Mouse (Mus musculus) gastrocnemius, postnatal 10 days (tissue): Measurements from ENCODE around the gene 4930558K02Rik. TPM values are rescaled to one million over a fixed set of nuclear protein-coding genes. Genes with fewer than 3 reads are reported as not detected.

ENCODE experiments used
- DNase-seq: peaks from one replicate; pipeline ENCODE4 v3.0.0; 2021; ENCODE audit warnings: mixed read lengths
- total RNA-seq, 2 experiments: library from RNA; stranded (reverse); gene quantifications; 2 replicates each; pipeline ENCODE4 v1.2.3; 2021

Gene 4930558K02Rik
- total RNA-seq, 2 experiments from 2014 or later = not detected

GRCm38 (mm10) chr1:161951009-161951779 lies 28.2 kb downstream of the 4930558K02Rik start:
- DNase-seq = no peak

- no peak for DNase-seq
These were observed 37.4 kb downstream of the 4930558K02Rik start for GRCm38 (mm10) chr1:161942082-161942481.

GRCm38 (mm10) chr1:161932286-161932685 lies 47.1 kb downstream of the 4930558K02Rik start:
- no peak for DNase-seq

- no peak for DNase-seq
These were observed 47.6 kb downstream of the 4930558K02Rik start for GRCm38 (mm10) chr1:161931817-161932216.

GRCm38 (mm10) chr1:161931313-161931712 lies 48.1 kb downstream of the 4930558K02Rik start:
- no peak for DNase-seq

- no peak for DNase-seq
These were observed 51.5 kb downstream of the 4930558K02Rik start for GRCm38 (mm10) chr1:161927976-161928375.

- DNase-seq = no peak
These were observed 54.1 kb downstream of the 4930558K02Rik start for GRCm38 (mm10) chr1:161925281-161925805.

GRCm38 (mm10) chr1:161924321-161924720 lies 55.1 kb downstream of the 4930558K02Rik start:
- DNase-seq = no peak

GRCm38 (mm10) chr1:161921928-161922327 lies 57.5 kb downstream of the 4930558K02Rik start:
- DNase-seq = no peak

- DNase-seq = no peak
These were observed 58.7 kb downstream of the 4930558K02Rik start for GRCm38 (mm10) chr1:161920475-161921454.

- no peak for DNase-seq
These were observed 59.8 kb downstream of the 4930558K02Rik start for GRCm38 (mm10) chr1:161919594-161919993.

GRCm38 (mm10) chr1:161918682-161919372 lies 60.6 kb downstream of the 4930558K02Rik start:
- no peak for DNase-seq

- no peak for DNase-seq
These were observed 61.4 kb downstream of the 4930558K02Rik start for GRCm38 (mm10) chr1:161917940-161918484.

- no peak for DNase-seq
These were observed 63.4 kb downstream of the 4930558K02Rik start for GRCm38 (mm10) chr1:161916036-161916435.

- no peak for DNase-seq
These were observed 65.8 kb downstream of the 4930558K02Rik start for GRCm38 (mm10) chr1:161913648-161913984.

GRCm38 (mm10) chr1:161912940-161913647 lies 66.3 kb downstream of the 4930558K02Rik start:
- DNase-seq = no peak

- DNase-seq = no peak
These were observed 70.4 kb downstream of the 4930558K02Rik start for GRCm38 (mm10) chr1:161909074-161909473.

GRCm38 (mm10) chr1:161907795-161908457 lies 71.5 kb downstream of the 4930558K02Rik start:
- no peak for DNase-seq

- DNase-seq = no peak
These were observed 72.3 kb downstream of the 4930558K02Rik start for GRCm38 (mm10) chr1:161907111-161907510.

- DNase-seq = no peak
These were observed 76.6 kb downstream of the 4930558K02Rik start for GRCm38 (mm10) chr1:161902692-161903452.
